Mouse (Mus musculus) layer of hippocampus, adult 8-10 months (tissue): Measurements from ENCODE around the gene Epp13. TPM values are rescaled to one million over a fixed set of nuclear protein-coding genes. Genes with fewer than 3 reads are reported as not detected.
"Not testable (repeated sequence)": the region's sequence is repeated elsewhere in the genome, so short reads cannot be mapped to it uniquely, and the experiment has no call there.

Experiments
- DNase-seq, 2 experiments: peaks; one replicate each; pipeline ENCODE4 v3.0.0; 2022; ENCODE audit warnings: low spot score in 2 of 2
- total RNA-seq, 4 experiments: library from RNA; stranded (reverse); gene quantifications; 2 replicates each; pipeline ENCODE4 v1.2.4; 2022

Epp13 gene
- total RNA-seq, result not detected

GRCm38 (mm10) chr7:6252410-6252809, at the start of gene Epp13:
Gene Epp13 (plus strand): TSS chr7:6252710.
- no peak for DNase-seq

GRCm38 (mm10) chr7:6204200-6204599, 48.3 kb upstream of the Epp13 start:
- DNase-seq, result no peak

- no peak for DNase-seq
These were observed 39.4 kb upstream of the Epp13 start for GRCm38 (mm10) chr7:6213144-6213543.

- not testable (repeated sequence) for DNase-seq
These were observed 37.8 kb upstream of the Epp13 start for GRCm38 (mm10) chr7:6214691-6215090.

GRCm38 (mm10) chr7:6220147-6220546, 32.4 kb upstream of the Epp13 start:
- no peak for DNase-seq

GRCm38 (mm10) chr7:6221978-6222377, 30.5 kb upstream of the Epp13 start, which contains the start of gene Zscan5b:
Gene Zscan5b (plus strand): TSS chr7:6222278.
- no peak for DNase-seq

- peak in 1 of 2 experiments; percentile 12 for DNase-seq
These were observed 24.0 kb upstream of the Epp13 start for GRCm38 (mm10) chr7:6228491-6228890.

GRCm38 (mm10) chr7:6239787-6240186, 12.7 kb upstream of the Epp13 start:
- no peak for DNase-seq

- peak; percentile 9 to 13 for DNase-seq
These were observed 11.6 kb upstream of the Epp13 start for GRCm38 (mm10) chr7:6240841-6241425.

- DNase-seq, result no peak
These were observed 7.9 kb upstream of the Epp13 start for GRCm38 (mm10) chr7:6244361-6245292.

GRCm38 (mm10) chr7:6254451-6254850, 1.9 kb downstream of the Epp13 start:
- no peak for DNase-seq

GRCm38 (mm10) chr7:6257386-6257785, 4.9 kb downstream of the Epp13 start:
- DNase-seq, result no peak

GRCm38 (mm10) chr7:6258232-6259220, 6.0 kb downstream of the Epp13 start:
- no peak for DNase-seq

- DNase-seq, result not testable (repeated sequence)
These were observed 7.5 kb downstream of the Epp13 start for GRCm38 (mm10) chr7:6260004-6260403.

GRCm38 (mm10) chr7:6262120-6262519, 9.6 kb downstream of the Epp13 start:
- DNase-seq, result no peak

- no peak for DNase-seq
These were observed 10.5 kb downstream of the Epp13 start for GRCm38 (mm10) chr7:6262984-6263383.

- DNase-seq, result no peak
These were observed 13.2 kb downstream of the Epp13 start for GRCm38 (mm10) chr7:6265695-6266094.

GRCm38 (mm10) chr7:6277906-6278305, 25.4 kb downstream of the Epp13 start:
- DNase-seq, result no peak

- DNase-seq, result peak; percentile 66 to 82
These were observed 30.2 kb downstream of the Epp13 start for GRCm38 (mm10) chr7:6282749-6283148.

- peak; percentile 81 to 86 for DNase-seq
These were observed 31.1 kb downstream of the Epp13 start for GRCm38 (mm10) chr7:6283451-6284075.
